Mouse (Mus musculus) ES-E14 (cell line): ENCODE results near the gene Cdyl.

ENCODE experiments used
- HCFC1 ChIP-seq: IDR thresholded peaks from 2 replicates; pipeline ENCODE4 v1.6.1; 2012; ENCODE audit warnings: low read length, inconsistent platforms, borderline replicate concordance; ENCODE audit not compliant: insufficient read depth
- ZNF384 ChIP-seq: IDR thresholded peaks from 2 replicates; pipeline ENCODE4 v1.6.1; 2012; ENCODE audit warnings: low read depth, low read length, inconsistent platforms

DNA sequence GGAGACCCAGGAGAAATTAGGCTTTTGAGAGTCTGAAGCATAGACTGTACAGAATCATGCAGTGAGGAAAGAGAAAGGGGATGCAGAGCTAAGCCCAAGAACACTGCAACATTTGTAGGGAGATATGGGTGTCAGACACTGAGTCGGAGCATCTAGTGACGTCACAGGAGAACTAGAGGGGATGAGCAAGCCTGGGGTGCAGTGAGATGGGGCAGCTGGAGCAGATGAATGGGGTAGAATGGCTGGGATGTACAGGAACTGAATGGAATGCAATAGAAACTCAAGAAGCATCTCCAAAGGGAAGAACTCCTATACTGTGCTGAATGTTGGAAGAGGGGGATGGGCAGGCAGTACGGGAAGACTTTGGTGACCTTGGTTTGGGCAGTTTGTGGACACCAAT lies 34.8 kb upstream of the Cdyl start:
- no peak for TF ChIP-seq ZNF384
- TF ChIP-seq HCFC1 = no peak
